Comparison of ENCODE assay signal across 10 mouse cellular contexts in the genomic region with DNA sequence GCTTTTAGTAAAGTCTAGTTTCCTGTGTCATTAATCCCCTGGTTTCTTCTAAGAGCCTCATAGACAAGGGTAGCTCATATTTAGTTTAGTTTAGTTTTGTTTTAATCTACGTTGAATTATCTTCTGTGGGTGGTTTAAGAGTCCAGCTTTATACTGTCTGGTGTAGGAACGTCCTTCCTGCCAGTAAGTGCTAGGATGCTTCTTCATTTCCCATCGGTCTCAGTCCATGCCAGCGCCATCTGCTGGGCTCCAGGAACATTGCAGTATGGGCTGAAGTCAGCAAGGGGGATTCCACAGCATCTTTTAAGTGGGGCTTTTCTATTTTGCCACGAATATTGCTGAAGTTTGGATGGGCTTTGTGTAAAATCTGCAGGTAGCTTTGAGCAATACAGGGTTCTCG. TPM values are rescaled to one million over a fixed set of nuclear protein-coding genes. Genes with fewer than 3 reads are reported as not detected.
A peak's percentile ranks its signal among the peaks of the same experiment; 100 is the strongest.
DNase-seq lines count a peak whose midpoint lies in the region; ATAC-seq lines count a peak whose summit lies in the region.
"Had no signal": no experiment of that assay in that cellular context is flagged by ENCODE, and none has a peak within 500 bp of the region (broad histone marks: within the 10 kb centered on the region; RNA-seq: fewer than 3 reads in every experiment).

No protein-coding gene starts in this region.

- no peak overlapping the region for H3K27ac ChIP-seq in lung, embryonic 15.5 days
- H3K27ac ChIP-seq: embryonic facial prominence, embryonic 15.5 days had no signal

- ATAC-seq in lung, embryonic 15.5 days (ENCODE audit: borderline replicate concordance, extremely low read depth, low FRiP score, low TSS enrichment): peak; percentile 42; the same call in 1 of the 2 replicates

- no peaks in the 10 kb centered on the region for H3K9me3 ChIP-seq in lung, embryonic 15.5 days
- H3K9me3 ChIP-seq: embryonic facial prominence, embryonic 15.5 days had no signal

- no peak overlapping the region for H3K9ac ChIP-seq in lung, embryonic 15.5 days
- H3K9ac ChIP-seq: embryonic facial prominence, embryonic 15.5 days had no signal

- peaks cover 4% of the 10 kb centered on the region; the same call in 1 of the 2 replicates for H3K4me1 ChIP-seq in lung, embryonic 15.5 days
- H3K4me1 ChIP-seq: embryonic facial prominence, embryonic 15.5 days had no signal

- H3K36me3 ChIP-seq in lung, embryonic 15.5 days: no peaks in the 10 kb centered on the region
- H3K36me3 ChIP-seq: embryonic facial prominence, embryonic 15.5 days had no signal

- H3K27me3 ChIP-seq in lung, embryonic 15.5 days: no peaks in the 10 kb centered on the region
- H3K27me3 ChIP-seq: embryonic facial prominence, embryonic 15.5 days had no signal

- DNase-seq in ovary, postnatal 10 days (ENCODE audit: low spot score): peak; percentile 11
- DNase-seq in ovary, adult 18-20 months (ENCODE audit: low spot score): no peak
- peak; percentile 74 to 78 for DNase-seq in cerebellum, postnatal 14 days
- peak; percentile 50 to 54 for DNase-seq in frontal cortex, postnatal 36 days (ENCODE audit: low spot score in 2 of 2)
- peak; percentile 75 for DNase-seq in kidney, postnatal 4 days
- peak; percentile 31 for DNase-seq in ovary, postnatal 14 days (ENCODE audit: low spot score)
- peak; percentile 9 to 61 for DNase-seq in thymus, postnatal 10 days (ENCODE audit: low spot score in 2 of 2)

- WGBS in lung, embryonic 15.5 days: 23% methylated on average over 6 of the region's 6 CpGs

- H3K4me3 ChIP-seq in lung, embryonic 15.5 days: no peak overlapping the region
- H3K4me3 ChIP-seq: embryonic facial prominence, embryonic 15.5 days; myocyte had no signal

- H3K4me2 ChIP-seq in lung, embryonic 15.5 days: no peak overlapping the region
- H3K4me2 ChIP-seq: embryonic facial prominence, embryonic 15.5 days had no signal

RNA-seq across cellular contexts. Expression of gene Cdca7l, which starts 49.2 kb away (rescaled TPM):
- polyA plus RNA-seq in lung, embryonic 15.5 days (2015; fragmentation: Nextera tagmentation; extraction: Ambion mirVana): 59.9 and 65.0 TPM in 2 replicates
